Mouse (Mus musculus): Measurements from ENCODE around the gene Mvb12b. TPM values are rescaled to one million over a fixed set of nuclear protein-coding genes. Genes with fewer than 3 reads are reported as not detected.
A peak's percentile ranks its signal among the peaks of the same experiment; 100 is the strongest.

Mvb12b gene
- polyA plus RNA-seq (2015; fragmentation: Nextera tagmentation; extraction: Ambion mirVana) = 12.8 and 15.7 TPM in 2 replicates

GRCm38 (mm10) chr2:33887328-33888099, at the start of gene Mvb12b:
Mvb12b (minus strand) TSS chr2:33887946.
- H3K4me3 ChIP-seq (replicated peaks) = peak within 1 kb of the TSS; percentile 78
- no peaks in the 10 kb centered on the region for H3K27me3 ChIP-seq (replicated peaks)
- H3K9ac ChIP-seq = peak within 1 kb of the TSS; percentile 95
- peak within 1 kb of the TSS; percentile 75 for H3K27ac ChIP-seq
- peak; percentile 84 for ATAC-seq
- 2% methylated on average over 43 of the region's 67 CpGs for WGBS
- peak within 1 kb of the TSS; percentile 91 for H3K4me2 ChIP-seq (replicated peaks)
- peaks cover 19% of the 10 kb centered on the region for H3K4me1 ChIP-seq (replicated peaks)
- no peaks in the 10 kb centered on the region for H3K9me3 ChIP-seq
- no peaks in the 10 kb centered on the region for H3K36me3 ChIP-seq

GRCm38 (mm10) chr2:33935756-33936155, 48.0 kb upstream of the Mvb12b start:
- no peaks in the 10 kb centered on the region for H3K4me1 ChIP-seq (replicated peaks)
- H3K9me3 ChIP-seq = no peaks in the 10 kb centered on the region
- ATAC-seq = no peak
- no peak overlapping the region for H3K9ac ChIP-seq
- no peaks in the 10 kb centered on the region for H3K36me3 ChIP-seq
- H3K4me2 ChIP-seq (replicated peaks) = no peak overlapping the region
- no peak overlapping the region for H3K27ac ChIP-seq
- H3K27me3 ChIP-seq (replicated peaks) = no peaks in the 10 kb centered on the region
- H3K4me3 ChIP-seq (replicated peaks) = no peak overlapping the region
- 45% methylated on average over 9 of the region's 9 CpGs for WGBS

- Histone ChIP-seq H3K9me3 (no peaks in the 10 kb centered on the region), H3K4me3 (replicated peaks) (no peak overlapping the region), H3K9ac (no peak overlapping the region), H3K4me2 (replicated peaks) (no peak overlapping the region), H3K36me3 (no peaks in the 10 kb centered on the region), H3K27ac (no peak overlapping the region), H3K27me3 (replicated peaks) (no peaks in the 10 kb centered on the region), H3K4me1 (replicated peaks) (no peaks in the 10 kb centered on the region)
- WGBS = 56% methylated on average over 10 of the region's 10 CpGs
- 0 out of 2 replicates have a peak, but pooled peaks have one; percentile 31 for ATAC-seq
Observed at GRCm38 (mm10) chr2:33933606-33934510, 46.1 kb upstream of the Mvb12b start.

- Histone ChIP-seq H3K4me3 (replicated peaks) (no peak overlapping the region), H3K4me2 (replicated peaks) (no peak overlapping the region), H3K36me3 (no peaks in the 10 kb centered on the region), H3K9me3 (no peaks in the 10 kb centered on the region), H3K9ac (no peak overlapping the region), H3K27me3 (replicated peaks) (no peaks in the 10 kb centered on the region), H3K4me1 (replicated peaks) (no peaks in the 10 kb centered on the region), H3K27ac (no peak overlapping the region)
- WGBS = 71% methylated on average over 5 of the region's 5 CpGs
- no peak for ATAC-seq
Observed at GRCm38 (mm10) chr2:33931161-33931560, 43.4 kb upstream of the Mvb12b start.

- Histone ChIP-seq H3K27me3 (replicated peaks) (no peaks in the 10 kb centered on the region), H3K4me2 (replicated peaks) (no peak overlapping the region), H3K27ac (no peak overlapping the region), H3K9ac (no peak overlapping the region), H3K4me3 (replicated peaks) (no peak overlapping the region), H3K9me3 (no peaks in the 10 kb centered on the region), H3K4me1 (replicated peaks) (peaks cover 4% of the 10 kb centered on the region), H3K36me3 (no peaks in the 10 kb centered on the region)
- 81% methylated on average over 5 of the region's 5 CpGs for WGBS
- no peak for ATAC-seq
Observed at GRCm38 (mm10) chr2:33925288-33925687, 37.5 kb upstream of the Mvb12b start.

GRCm38 (mm10) chr2:33923482-33923881, 35.7 kb upstream of the Mvb12b start:
- H3K27ac ChIP-seq = no peak overlapping the region
- H3K4me2 ChIP-seq (replicated peaks) = no peak overlapping the region
- H3K4me1 ChIP-seq (replicated peaks) = peaks cover 9% of the 10 kb centered on the region
- no peaks in the 10 kb centered on the region for H3K27me3 ChIP-seq (replicated peaks)
- no peak for ATAC-seq
- H3K9ac ChIP-seq = no peak overlapping the region
- no peaks in the 10 kb centered on the region for H3K9me3 ChIP-seq
- WGBS = 56% methylated on average over 5 of the region's 5 CpGs
- H3K36me3 ChIP-seq = no peaks in the 10 kb centered on the region
- H3K4me3 ChIP-seq (replicated peaks) = no peak overlapping the region

GRCm38 (mm10) chr2:33922466-33922865, 34.7 kb upstream of the Mvb12b start:
- Histone ChIP-seq H3K27ac (no peak overlapping the region), H3K9me3 (no peaks in the 10 kb centered on the region), H3K27me3 (replicated peaks) (no peaks in the 10 kb centered on the region), H3K4me1 (replicated peaks) (peaks cover 9% of the 10 kb centered on the region), H3K9ac (no peak overlapping the region), H3K36me3 (no peaks in the 10 kb centered on the region), H3K4me2 (replicated peaks) (no peak overlapping the region), H3K4me3 (replicated peaks) (no peak overlapping the region)
- 93% methylated on average over 2 of the region's 2 CpGs for WGBS
- ATAC-seq = no peak

GRCm38 (mm10) chr2:33919934-33920615, 32.3 kb upstream of the Mvb12b start:
- Histone ChIP-seq H3K27ac (peak overlapping the region; percentile 7; the same call in 1 of the 2 replicates), H3K4me3 (replicated peaks) (0 out of 2 replicates have a peak overlapping the region, but pooled peaks have one; percentile 1), H3K4me1 (replicated peaks) (peaks cover 9% of the 10 kb centered on the region), H3K9ac (no peak overlapping the region), H3K4me2 (replicated peaks) (peak overlapping the region; percentile 47), H3K9me3 (no peaks in the 10 kb centered on the region), H3K27me3 (replicated peaks) (no peaks in the 10 kb centered on the region), H3K36me3 (no peaks in the 10 kb centered on the region)
- peak; percentile 81 for ATAC-seq
- WGBS = 15% methylated on average over 22 of the region's 22 CpGs

GRCm38 (mm10) chr2:33918824-33919223, 31.1 kb upstream of the Mvb12b start:
- Histone ChIP-seq H3K36me3 (no peaks in the 10 kb centered on the region), H3K27me3 (replicated peaks) (no peaks in the 10 kb centered on the region), H3K9ac (no peak overlapping the region), H3K4me2 (replicated peaks) (no peak overlapping the region), H3K27ac (no peak overlapping the region), H3K4me1 (replicated peaks) (peaks cover 9% of the 10 kb centered on the region), H3K4me3 (replicated peaks) (no peak overlapping the region), H3K9me3 (no peaks in the 10 kb centered on the region)
- WGBS = 70% methylated on average over 3 of the region's 3 CpGs
- ATAC-seq = no peak

GRCm38 (mm10) chr2:33918318-33918717, 30.6 kb upstream of the Mvb12b start:
- Histone ChIP-seq H3K9me3 (no peaks in the 10 kb centered on the region), H3K36me3 (no peaks in the 10 kb centered on the region), H3K9ac (no peak overlapping the region), H3K4me2 (replicated peaks) (no peak overlapping the region), H3K27ac (no peak overlapping the region), H3K4me1 (replicated peaks) (peaks cover 9% of the 10 kb centered on the region), H3K4me3 (replicated peaks) (no peak overlapping the region), H3K27me3 (replicated peaks) (no peaks in the 10 kb centered on the region)
- 70% methylated on average over 6 of the region's 6 CpGs for WGBS
- ATAC-seq = no peak

GRCm38 (mm10) chr2:33916603-33917002, 28.9 kb upstream of the Mvb12b start:
- Histone ChIP-seq H3K4me3 (replicated peaks) (no peak overlapping the region), H3K9ac (no peak overlapping the region), H3K36me3 (no peaks in the 10 kb centered on the region), H3K27me3 (replicated peaks) (no peaks in the 10 kb centered on the region), H3K9me3 (no peaks in the 10 kb centered on the region), H3K4me1 (replicated peaks) (peaks cover 9% of the 10 kb centered on the region), H3K27ac (no peak overlapping the region), H3K4me2 (replicated peaks) (no peak overlapping the region)
- ATAC-seq = no peak
- whole genome bisulfite sequencing = 65% methylated on average over 11 of the region's 11 CpGs

GRCm38 (mm10) chr2:33914998-33915397, 27.3 kb upstream of the Mvb12b start:
- no peaks in the 10 kb centered on the region for H3K36me3 ChIP-seq
- no peak overlapping the region for H3K27ac ChIP-seq
- H3K27me3 ChIP-seq (replicated peaks) = no peaks in the 10 kb centered on the region
- H3K9me3 ChIP-seq = no peaks in the 10 kb centered on the region
- WGBS = 55% methylated on average over 8 of the region's 8 CpGs
- no peak overlapping the region for H3K4me2 ChIP-seq (replicated peaks)
- H3K4me3 ChIP-seq (replicated peaks) = no peak overlapping the region
- no peak overlapping the region for H3K9ac ChIP-seq
- H3K4me1 ChIP-seq (replicated peaks) = peaks cover 3% of the 10 kb centered on the region
- ATAC-seq = no peak

All from intestine, embryonic 15.5 days (tissue).